Mouse (Mus musculus) small intestine, adult 2 months (tissue): ENCODE results near the gene S100a3.

ENCODE experiments used
- CTCF ChIP-seq: fragments of 200-500 bp; IDR thresholded peaks from 2 replicates; pipeline ENCODE4 v1.5.1; 2012; ENCODE audit warnings: low read depth, mild to moderate bottlenecking, control low read depth, inconsistent platforms, low read length, moderate library complexity, mixed read lengths; ENCODE audit not compliant: insufficient replicate concordance, insufficient read length; ENCODE audit errors: extremely low read depth
- POLR2A ChIP-seq: fragments of 200-500 bp; IDR thresholded peaks from 2 replicates; pipeline ENCODE4 v1.6.1; 2012; ENCODE audit warnings: low read depth, mild to moderate bottlenecking, control low read depth, inconsistent platforms, low read length, moderate library complexity

DNA sequence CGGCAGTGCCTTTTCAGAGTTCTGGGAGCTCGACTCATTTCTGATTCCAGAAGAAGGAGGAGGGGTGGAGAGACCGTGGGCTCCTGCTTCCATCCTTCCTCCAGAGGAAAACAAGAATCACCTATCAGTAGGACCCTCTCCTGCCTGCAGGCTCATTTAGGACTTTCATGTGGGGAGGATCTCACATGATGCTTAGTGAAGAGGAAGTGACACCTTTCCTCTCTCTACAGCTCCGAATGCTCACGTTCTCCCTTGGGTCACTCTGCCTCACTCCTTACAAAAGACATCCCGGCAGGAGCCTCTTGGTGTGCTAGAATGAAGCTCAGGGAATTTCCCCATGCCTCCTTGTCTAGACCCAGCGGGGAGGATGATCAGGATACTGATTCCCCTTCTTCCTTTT, 61.2 kb downstream of the S100a3 start:
- TF ChIP-seq POLR2A (no peak), CTCF (no peak)
